Mouse (Mus musculus) ES-Bruce4 (cell line): ENCODE measurements at regions not wholly inside any gene's neighbourhood (a gene's known extent, or its start where the extent isn't known, plus 50 kb on each side); places are given as distances from the start of the nearest gene placed in this dataset.

Source experiments
- H3K27ac ChIP-seq: 2 replicates; pipeline ENCODE4 v1.5.1; 2012; ENCODE audit warnings: low read length, inconsistent platforms; ENCODE audit not compliant: insufficient read depth
- H3K27me3 ChIP-seq: 2 replicates; pipeline ENCODE4 v1.6.1; 2012; ENCODE audit warnings: mild to moderate bottlenecking, low read length, inconsistent platforms; ENCODE audit not compliant: control insufficient read depth, poor library complexity, insufficient read depth, severe bottlenecking
- H3K36me3 ChIP-seq: 2 replicates; pipeline ENCODE4 v1.6.1; 2012; ENCODE audit warnings: inconsistent platforms, mild to moderate bottlenecking, low read length, moderate library complexity; ENCODE audit not compliant: control insufficient read depth, poor library complexity, insufficient read depth, severe bottlenecking
- H3K4me1 ChIP-seq: one replicate; pipeline ENCODE4 v1.8.1; 2011; ENCODE audit warnings: low read length; ENCODE audit not compliant: control insufficient read depth, insufficient read depth
- H3K4me3 ChIP-seq: 2 replicates; pipeline ENCODE4 v1.5.1; 2011; ENCODE audit warnings: low read depth, mild to moderate bottlenecking, low read length
- H3K9ac ChIP-seq: 2 replicates; pipeline ENCODE4 v1.6.1; 2012; ENCODE audit warnings: low read depth, mild to moderate bottlenecking, inconsistent platforms; ENCODE audit not compliant: poor library complexity, severe bottlenecking
- H3K9me3 ChIP-seq: replicated peaks from 2 replicates; pipeline ENCODE4 v1.6.1; 2012; ENCODE audit warnings: mild to moderate bottlenecking, low read length, inconsistent platforms; ENCODE audit not compliant: control insufficient read depth, poor library complexity, insufficient read depth, severe bottlenecking
- CTCF ChIP-seq: IDR thresholded peaks from one replicate; pipeline ENCODE4 v1.8.1; 2011; ENCODE audit warnings: low read depth, low read length
- EP300 ChIP-seq: IDR thresholded peaks from 2 replicates; pipeline ENCODE4 v1.6.1; 2011; ENCODE audit warnings: low read depth, low read length; ENCODE audit not compliant: insufficient read depth
- POLR2A ChIP-seq: IDR thresholded peaks from one replicate; pipeline ENCODE4 v1.8.1; 2011; ENCODE audit warnings: low read length; ENCODE audit not compliant: insufficient read depth

DNA sequence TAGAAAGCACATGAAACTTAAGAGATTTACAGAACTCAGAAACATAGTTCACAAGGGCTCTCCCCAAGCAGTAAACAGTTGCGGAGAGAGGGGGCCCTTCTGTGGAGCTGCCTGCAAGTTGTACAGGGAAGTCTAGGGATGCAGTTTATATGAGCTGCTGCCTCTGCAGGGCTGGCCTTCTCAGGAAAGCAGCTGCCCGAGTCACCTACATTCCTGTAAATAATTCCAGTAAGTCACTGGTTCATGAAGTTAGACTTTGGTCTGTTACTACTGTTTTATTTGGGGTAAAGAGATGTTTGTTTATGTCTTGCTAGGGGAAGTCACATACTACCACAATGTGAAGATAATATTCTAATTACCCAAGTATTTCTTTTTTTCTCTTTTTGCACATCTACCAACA, 601.1 kb downstream of the Etnk1 start:
- no peaks in the 10 kb centered on the region; the same call in 1 of the 2 replicates for H3K27me3 ChIP-seq

More for the DNA sequence above, 601.1 kb downstream of the Etnk1 start:
- Histone ChIP-seq H3K9me3 (no peaks in the 10 kb centered on the region), H3K4me3 (no peak overlapping the region), H3K27ac (no peak overlapping the region), H3K4me1 (no peaks in the 10 kb centered on the region), H3K36me3 (no peaks in the 10 kb centered on the region), H3K9ac (no peak overlapping the region)
- no peak for TF ChIP-seq CTCF
- no peak for TF ChIP-seq EP300
- no peak for TF ChIP-seq POLR2A
